In the genomic region with DNA sequence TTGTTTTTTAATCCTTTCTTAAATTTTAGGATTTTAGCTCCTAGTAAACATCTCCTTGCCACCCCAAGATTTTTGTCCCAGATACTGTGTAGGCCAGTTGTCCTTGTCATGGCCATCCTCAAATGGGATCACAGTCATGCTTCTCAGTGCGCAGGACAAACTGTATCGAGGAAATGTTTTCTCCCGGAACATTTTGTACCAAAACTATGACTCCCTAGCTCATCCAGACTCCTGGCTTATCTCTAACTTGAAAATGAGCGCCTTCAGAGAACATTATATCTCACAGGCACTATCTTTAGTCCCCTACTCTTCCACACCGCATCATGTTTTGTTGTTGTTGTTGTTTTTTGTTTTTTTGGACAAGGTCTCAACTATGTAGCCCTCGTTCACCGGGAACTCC, we compare ENCODE assay signal across 8 mouse cellular contexts. TPM values are rescaled to one million over a fixed set of nuclear protein-coding genes. Genes with fewer than 3 reads are reported as not detected.
DNase-seq lines count a peak whose midpoint lies in the region; ATAC-seq and TF ChIP-seq lines count a peak whose summit lies in the region.

No protein-coding gene starts in this region.

- intact Hi-C loops in heart, postnatal 36 days (cut with DNase I) = no loop called here

- peak overlapping the region; percentile 97 for H3K4me3 ChIP-seq in heart, embryonic 11.5 days (ENCODE audit: low read depth, low read length)
- peak overlapping the region; percentile 98 for H3K4me3 ChIP-seq in embryonic facial prominence, embryonic 14.5 days (ENCODE audit: low read depth, low read length)
- H3K4me3 ChIP-seq in intestine, embryonic 15.5 days (replicated peaks) = peak overlapping the region; percentile 93
- peak overlapping the region; percentile 96 for H3K4me3 ChIP-seq in myocyte

- peaks cover 39% of the 10 kb centered on the region for H3K79me2 ChIP-seq in myocyte (ENCODE audit: control insufficient read depth, insufficient read depth)

- peak overlapping the region; percentile 84 for H3K27ac ChIP-seq in heart, embryonic 11.5 days (ENCODE audit: low read depth, low read length)
- H3K27ac ChIP-seq in embryonic facial prominence, embryonic 14.5 days (replicated peaks; ENCODE audit: low read depth, low read length) = peak overlapping the region; percentile 94
- peak overlapping the region; percentile 97 for H3K27ac ChIP-seq in intestine, embryonic 15.5 days

- TF ChIP-seq POLR2A in myocyte (IDR thresholded peaks at IDR 0.05; ENCODE audit: insufficient read length, low read depth) = no peak

- DNase-seq in heart, postnatal 36 days = no peak
- no peak for DNase-seq in embryonic facial prominence, embryonic 14.5 days (ENCODE audit: low spot score)
- DNase-seq in ovary, adult 18-20 months (ENCODE audit: low spot score) = no peak
- DNase-seq in cerebellum, adult 9-10 months = no peak

- H3K9me3 ChIP-seq in heart, embryonic 11.5 days (replicated peaks; ENCODE audit: control insufficient read depth, low read length) = no peaks in the 10 kb centered on the region
- H3K9me3 ChIP-seq in embryonic facial prominence, embryonic 14.5 days (ENCODE audit: control insufficient read depth, low read length) = no peaks in the 10 kb centered on the region
- no peaks in the 10 kb centered on the region for H3K9me3 ChIP-seq in intestine, embryonic 15.5 days

- WGBS in heart, embryonic 11.5 days (ENCODE audit: insufficient replicate concordance) = 36% methylated on average over 7 of the region's 7 CpGs
- WGBS in embryonic facial prominence, embryonic 14.5 days = 28% methylated on average over 7 of the region's 7 CpGs
- WGBS in intestine, embryonic 15.5 days = 34% methylated on average over 7 of the region's 7 CpGs

- H3K36me3 ChIP-seq in heart, embryonic 11.5 days (ENCODE audit: control insufficient read depth, insufficient read depth, low read length) = no peaks in the 10 kb centered on the region; the same call in 1 of the 2 replicates
- H3K36me3 ChIP-seq in embryonic facial prominence, embryonic 14.5 days (ENCODE audit: control insufficient read depth, insufficient read depth, low read length) = no peaks in the 10 kb centered on the region
- H3K36me3 ChIP-seq in intestine, embryonic 15.5 days = peaks cover 4% of the 10 kb centered on the region; the same call in 1 of the 2 replicates
- H3K36me3 ChIP-seq in myocyte (ENCODE audit: control insufficient read depth, insufficient read depth) = no peaks in the 10 kb centered on the region

- H3K4me1 ChIP-seq in heart, embryonic 11.5 days (ENCODE audit: control insufficient read depth, insufficient read depth, low read length) = peaks cover 7% of the 10 kb centered on the region
- peaks cover 13% of the 10 kb centered on the region for H3K4me1 ChIP-seq in embryonic facial prominence, embryonic 14.5 days (ENCODE audit: control insufficient read depth, insufficient read depth, low read length)
- peaks cover 13% of the 10 kb centered on the region for H3K4me1 ChIP-seq in intestine, embryonic 15.5 days (replicated peaks)

- H3K9ac ChIP-seq in heart, embryonic 11.5 days (ENCODE audit: low read depth, low read length) = peak overlapping the region; percentile 97
- H3K9ac ChIP-seq in embryonic facial prominence, embryonic 14.5 days (ENCODE audit: low read depth, low read length) = peak overlapping the region; percentile 98
- H3K9ac ChIP-seq in intestine, embryonic 15.5 days = peak overlapping the region; percentile 99

- peak overlapping the region; percentile 67 for H3K4me2 ChIP-seq in heart, embryonic 11.5 days
- H3K4me2 ChIP-seq in embryonic facial prominence, embryonic 14.5 days (ENCODE audit: low read depth, low read length) = peak overlapping the region; percentile 87
- H3K4me2 ChIP-seq in intestine, embryonic 15.5 days (replicated peaks) = peak overlapping the region; percentile 83
- H3K4me2 ChIP-seq in myocyte (ENCODE audit: low read depth) = peak overlapping the region; percentile 92

- no peak for ATAC-seq in heart, embryonic 11.5 days (replicated peaks; ENCODE audit: insufficient number of reproducible peaks, low FRiP score, low TSS enrichment)
- no peak for ATAC-seq in embryonic facial prominence, embryonic 14.5 days (ENCODE audit: low read depth)
- ATAC-seq in intestine, embryonic 15.5 days = no peak
- no peak for ATAC-seq in monocyte, adult 5-6 weeks (replicated peaks; ENCODE audit: insufficient number of reproducible peaks, low FRiP score, low TSS enrichment, poor library complexity, severe bottlenecking)

- H3ac ChIP-seq in myocyte (ENCODE audit: control insufficient read depth, insufficient read length) = peak overlapping the region; percentile 30

- no peaks in the 10 kb centered on the region for H3K27me3 ChIP-seq in heart, embryonic 11.5 days (ENCODE audit: control insufficient read depth, insufficient read depth, low read length)
- no peaks in the 10 kb centered on the region for H3K27me3 ChIP-seq in embryonic facial prominence, embryonic 14.5 days (replicated peaks; ENCODE audit: control insufficient read depth, insufficient read depth, low read length)
- no peaks in the 10 kb centered on the region for H3K27me3 ChIP-seq in intestine, embryonic 15.5 days (replicated peaks)
- H3K27me3 ChIP-seq in myocyte (ENCODE audit: control insufficient read depth, insufficient read depth, insufficient read length) = no peaks in the 10 kb centered on the region

TF ChIP-seq in myocyte, 11 proteins besides CTCF, POLR2A, EP300 and RAD21:
- TF ChIP-seq USF1 (IDR thresholded peaks at IDR 0.05; ENCODE audit: low read depth) = no peak
- TF ChIP-seq E2F4 (IDR thresholded peaks at IDR 0.05; ENCODE audit: insufficient read depth) = no peak
- TF ChIP-seq SRF (IDR thresholded peaks at IDR 0.05; ENCODE audit: control insufficient read depth, insufficient read length, low read depth) = no peak
- no peak for TF ChIP-seq TCF3 (IDR thresholded peaks at IDR 0.05; ENCODE audit: insufficient read length, low read depth)
- TF ChIP-seq TCF12 (IDR thresholded peaks at IDR 0.05; ENCODE audit: insufficient read depth, poor library complexity, severe bottlenecking) = no peak
- TF ChIP-seq REST (IDR thresholded peaks at IDR 0.05; ENCODE audit: insufficient read depth, insufficient read length) = no peak
- TF ChIP-seq MYOD1 (IDR thresholded peaks at IDR 0.05; ENCODE audit: control insufficient read depth in 1 of 3, insufficient read length in 2 of 3, low read depth in 2 of 3) = no peak
- TF ChIP-seq CEBPB (IDR thresholded peaks at IDR 0.05; ENCODE audit: insufficient read depth, poor library complexity, severe bottlenecking) = no peak
- TF ChIP-seq MAX (IDR thresholded peaks at IDR 0.05; ENCODE audit: low read depth) = no peak
- TF ChIP-seq MYOG (IDR thresholded peaks at IDR 0.05; ENCODE audit: control insufficient read depth in 1 of 3, insufficient read depth in 1 of 3, insufficient read length in 2 of 3, low read depth in 2 of 3) = no peak
- no peak for TF ChIP-seq POLR2AphosphoS2 (IDR thresholded peaks at IDR 0.05; ENCODE audit: insufficient read length, low read depth)

RNA-seq across cellular contexts. Expression of a gene that starts 0.6 kb away (rescaled TPM):
- 56.0 and 58.0 TPM in 2 replicates for polyA plus RNA-seq in heart, embryonic 11.5 days (2014; fragmentation: Nextera tagmentation; extraction: Ambion mirVana)
- 10 to 100 TPM; 23.8 to 25.4 TPM for total RNA-seq in heart, postnatal 36 days (2021)
- polyA plus RNA-seq in embryonic facial prominence, embryonic 14.5 days (2014; fragmentation: Nextera tagmentation; extraction: Ambion mirVana) = 64.7 and 69.9 TPM in 2 replicates
- 54.7 and 61.6 TPM in 2 replicates for polyA plus RNA-seq in intestine, embryonic 15.5 days (2015; fragmentation: Nextera tagmentation; extraction: Ambion mirVana)
- 18.7 TPM for polyA plus RNA-seq in myocyte (2012; fragmentation: generic; extraction: Trizol)
- total RNA-seq in monocyte, adult 5-6 weeks (2017) = 37.1 to 48.0 TPM (median 46.0 TPM) in 3 replicates

RNA-seq across cellular contexts. Expression of a gene that starts 31.0 kb away (rescaled TPM):
- polyA plus RNA-seq in heart, embryonic 11.5 days (2014; fragmentation: Nextera tagmentation; extraction: Ambion mirVana) = 62.5 and 74.7 TPM in 2 replicates
- 100 to 1,000 TPM; 210 to 234 TPM for total RNA-seq in heart, postnatal 36 days (2021)
- 18.8 and 22.5 TPM in 2 replicates for polyA plus RNA-seq in embryonic facial prominence, embryonic 14.5 days (2014; fragmentation: Nextera tagmentation; extraction: Ambion mirVana)
- polyA plus RNA-seq in intestine, embryonic 15.5 days (2015; fragmentation: Nextera tagmentation; extraction: Ambion mirVana) = 41.7 and 45.2 TPM in 2 replicates
- 40.4 TPM for polyA plus RNA-seq in myocyte (2012; fragmentation: generic; extraction: Trizol)
- 50.7 to 64.4 TPM (median 56.7 TPM) in 3 replicates for total RNA-seq in monocyte, adult 5-6 weeks (2017)

RNA-seq across cellular contexts. Expression of a gene that starts 45.5 kb away (rescaled TPM):
- polyA plus RNA-seq in heart, embryonic 11.5 days (2014; fragmentation: Nextera tagmentation; extraction: Ambion mirVana) = 57.4 and 68.0 TPM in 2 replicates
- total RNA-seq in heart, postnatal 36 days (2021) = 100 to 1,000 TPM; 105 to 114 TPM
- polyA plus RNA-seq in embryonic facial prominence, embryonic 14.5 days (2014; fragmentation: Nextera tagmentation; extraction: Ambion mirVana) = 34.0 and 41.1 TPM in 2 replicates
- polyA plus RNA-seq in intestine, embryonic 15.5 days (2015; fragmentation: Nextera tagmentation; extraction: Ambion mirVana) = 47.5 and 53.8 TPM in 2 replicates
- 34.3 TPM for polyA plus RNA-seq in myocyte (2012; fragmentation: generic; extraction: Trizol)
- total RNA-seq in monocyte, adult 5-6 weeks (2017) = 5.7 to 9.8 TPM (median 8.6 TPM) in 3 replicates

RNA-seq across cellular contexts. Expression of a gene that starts 45.6 kb away (rescaled TPM):
- polyA plus RNA-seq in heart, embryonic 11.5 days (2014; fragmentation: Nextera tagmentation; extraction: Ambion mirVana) = 5.7 and 6.6 TPM in 2 replicates
- 10 to 100 TPM in 1 of 2 experiments, 1 to 10 TPM in 1; 8.5 to 10.3 TPM for total RNA-seq in heart, postnatal 36 days (2021)
- polyA plus RNA-seq in embryonic facial prominence, embryonic 14.5 days (2014; fragmentation: Nextera tagmentation; extraction: Ambion mirVana) = 2.5 and 2.6 TPM in 2 replicates
- polyA plus RNA-seq in intestine, embryonic 15.5 days (2015; fragmentation: Nextera tagmentation; extraction: Ambion mirVana) = 2.4 and 2.6 TPM in 2 replicates
- polyA plus RNA-seq in myocyte (2012; fragmentation: generic; extraction: Trizol) = 0.92 TPM
- 0.29 to 0.32 TPM in 2 of 3 replicates, not detected in the other for total RNA-seq in monocyte, adult 5-6 weeks (2017)
